Mouse (Mus musculus) small intestine, adult 2 months (tissue): ENCODE measurements around the gene Zdhhc16. TPM values are rescaled to one million over a fixed set of nuclear protein-coding genes. Genes with fewer than 3 reads are reported as not detected.

Experiments
- H3K27ac ChIP-seq: fragments of 200-500 bp; 2 replicates; pipeline ENCODE4 v1.5.1; 2012; ENCODE audit warnings: low read depth, low read length, control low read depth, inconsistent platforms; ENCODE audit not compliant: insufficient read depth
- H3K27me3 ChIP-seq: fragments of 200-500 bp; 2 replicates; pipeline ENCODE4 v1.6.1; 2012; ENCODE audit warnings: mild to moderate bottlenecking, moderate library complexity, low read length, inconsistent platforms; ENCODE audit not compliant: control insufficient read depth, insufficient read depth
- H3K36me3 ChIP-seq: fragments of 200-500 bp; 2 replicates; pipeline ENCODE4 v1.6.1; 2012; ENCODE audit warnings: mild to moderate bottlenecking, low read length, control low read depth, inconsistent platforms; ENCODE audit not compliant: control insufficient read depth, insufficient read depth
- H3K4me1 ChIP-seq: fragments of 200-500 bp; 2 replicates; pipeline ENCODE4 v1.6.1; 2012; ENCODE audit warnings: low read length, inconsistent platforms, mixed read lengths; ENCODE audit not compliant: control insufficient read depth, insufficient read depth, insufficient read length
- H3K4me3 ChIP-seq: fragments of 200-500 bp; 2 replicates; pipeline ENCODE4 v1.5.1; 2012; ENCODE audit warnings: low read depth, mild to moderate bottlenecking, control low read depth, inconsistent platforms, low read length, moderate library complexity
- CTCF ChIP-seq: fragments of 200-500 bp; IDR thresholded peaks from 2 replicates; pipeline ENCODE4 v1.5.1; 2012; ENCODE audit warnings: low read depth, mild to moderate bottlenecking, control low read depth, inconsistent platforms, low read length, moderate library complexity, mixed read lengths; ENCODE audit not compliant: insufficient replicate concordance, insufficient read length; ENCODE audit errors: extremely low read depth
- POLR2A ChIP-seq: fragments of 200-500 bp; IDR thresholded peaks from 2 replicates; pipeline ENCODE4 v1.6.1; 2012; ENCODE audit warnings: low read depth, mild to moderate bottlenecking, control low read depth, inconsistent platforms, low read length, moderate library complexity
- WGBS: fragments of 180-500 bp; shearing (Covaris S2); methylation state at CpG from one replicate; pipeline ENCODE4 v1.1.7; 2018; 5-methylcytosine and 5-hydroxymethylcytosine counted together
- polyA plus RNA-seq: library from polyadenylated mRNA; depleted of rRNA; stranded (reverse); fragments of >200 nt; gene quantifications from 2 replicates; pipeline ENCODE4 v1.2.3, GENCODE M21; 2012; rRNA removed

Zdhhc16 gene
- polyA plus RNA-seq: 27.5 and 42.0 TPM in 2 replicates

GRCm38 (mm10) chr19:41933179-41934086 lies at the start of gene Zdhhc16, which contains the start of gene Exosc1:
TSS of gene Zdhhc16 (plus strand) at chr19:41933480.
TSS of gene Exosc1 (minus strand) at chr19:41933423.
- no peaks in the 10 kb centered on the region for H3K27me3 ChIP-seq
- H3K27ac ChIP-seq: no peak within 1 kb of the TSS
- H3K36me3 ChIP-seq: no peaks in the 10 kb centered on the region; the same call in none of the 2 replicates
- WGBS: under 1% methylated on average over 47 of the region's 47 CpGs
- no peaks in the 10 kb centered on the region; the same call in 1 of the 2 replicates for H3K4me1 ChIP-seq
- peak within 1 kb of the TSS; percentile 83 for H3K4me3 ChIP-seq
- no peak for TF ChIP-seq CTCF
- TF ChIP-seq POLR2A: peak; percentile 22; the same call in 1 of the 2 replicates

- Histone ChIP-seq H3K27me3 (no peaks in the 10 kb centered on the region), H3K4me3 (no peak overlapping the region), H3K36me3 (peaks cover 27% of the 10 kb centered on the region), H3K4me1 (peaks cover 4% of the 10 kb centered on the region), H3K27ac (no peak overlapping the region)
- TF ChIP-seq CTCF (no peak), POLR2A (no peak)
- WGBS: 91% methylated on average over 9 of the region's 9 CpGs
Observed at GRCm38 (mm10) chr19:41883882-41884281, 49.4 kb upstream of the Zdhhc16 start.

- Histone ChIP-seq H3K36me3 (peaks cover 25% of the 10 kb centered on the region), H3K4me1 (peaks cover 4% of the 10 kb centered on the region; the same call in 1 of the 2 replicates), H3K4me3 (no peak overlapping the region), H3K27ac (peak overlapping the region; percentile 66), H3K27me3 (no peaks in the 10 kb centered on the region)
- TF ChIP-seq CTCF: no peak
- no peak for TF ChIP-seq POLR2A
Observed at GRCm38 (mm10) chr19:41888191-41888590, 45.1 kb upstream of the Zdhhc16 start.

- WGBS: 14% methylated on average over 7 of the region's 7 CpGs
- Histone ChIP-seq H3K27me3 (no peaks in the 10 kb centered on the region), H3K27ac (peak overlapping the region; percentile 7; the same call in 1 of the 2 replicates), H3K4me3 (peak overlapping the region; percentile 75), H3K36me3 (peaks cover 2% of the 10 kb centered on the region), H3K4me1 (peaks cover 6% of the 10 kb centered on the region; the same call in 1 of the 2 replicates)
- TF ChIP-seq POLR2A: no peak
- no peak for TF ChIP-seq CTCF
Observed at GRCm38 (mm10) chr19:41894959-41895358, 38.3 kb upstream of the Zdhhc16 start.

GRCm38 (mm10) chr19:41895460-41896318 lies 37.6 kb upstream of the Zdhhc16 start, which contains the start of gene Rrp12:
TSS of gene Rrp12 (minus strand) at chr19:41896173.
- TF ChIP-seq CTCF (no peak), POLR2A (peak; percentile 13)
- 0 out of 2 replicates have a peak, but pooled peaks cover 1% of the 10 kb centered on the region for H3K36me3 ChIP-seq
- peak within 1 kb of the TSS; percentile 7; the same call in 1 of the 2 replicates for H3K27ac ChIP-seq
- H3K4me1 ChIP-seq: peaks cover 6% of the 10 kb centered on the region; the same call in 1 of the 2 replicates
- no peaks in the 10 kb centered on the region for H3K27me3 ChIP-seq
- peak within 1 kb of the TSS; percentile 75 for H3K4me3 ChIP-seq
- WGBS: under 1% methylated on average over 46 of the region's 46 CpGs

GRCm38 (mm10) chr19:41896319-41896711 lies 37.0 kb upstream of the Zdhhc16 start:
- H3K4me1 ChIP-seq: peaks cover 6% of the 10 kb centered on the region; the same call in 1 of the 2 replicates
- H3K27me3 ChIP-seq: no peaks in the 10 kb centered on the region
- WGBS: 11% methylated on average over 18 of the region's 18 CpGs
- no peak overlapping the region for H3K27ac ChIP-seq
- no peaks in the 10 kb centered on the region for H3K36me3 ChIP-seq
- H3K4me3 ChIP-seq: peak overlapping the region; percentile 75
- TF ChIP-seq CTCF (no peak), POLR2A (no peak)

- peaks cover 6% of the 10 kb centered on the region; the same call in 1 of the 2 replicates for H3K4me1 ChIP-seq
- TF ChIP-seq CTCF (peak; percentile 31; the same call in 1 of the 2 replicates), POLR2A (no peak)
- H3K4me3 ChIP-seq: no peak overlapping the region
- 53% methylated on average over 4 of the region's 4 CpGs for WGBS
- H3K27me3 ChIP-seq: no peaks in the 10 kb centered on the region
- H3K27ac ChIP-seq: no peak overlapping the region
- H3K36me3 ChIP-seq: no peaks in the 10 kb centered on the region
Observed at GRCm38 (mm10) chr19:41898860-41899259, 34.4 kb upstream of the Zdhhc16 start.
